Mouse (Mus musculus): ENCODE data around the gene Bcl2l11.
"Not testable (repeated sequence)": the region's sequence is repeated elsewhere in the genome, so short reads cannot be mapped to it uniquely, and the experiment has no call there.

Bcl2l11 gene

GRCm38 (mm10) chr2:128174604-128175342 is 48.9 kb downstream of the Bcl2l11 start:
- DNase-seq (ENCODE audit: low spot score), result no peak

- DNase-seq (ENCODE audit: low spot score), result no peak
Measured at GRCm38 (mm10) chr2:128175625-128176024, 49.8 kb downstream of the Bcl2l11 start.

- DNase-seq (ENCODE audit: low spot score), result no peak
Measured at GRCm38 (mm10) chr2:128176391-128177044, 50.7 kb downstream of the Bcl2l11 start.

- no peak for DNase-seq (ENCODE audit: low spot score)
Measured at GRCm38 (mm10) chr2:128177241-128177661, 51.4 kb downstream of the Bcl2l11 start.

- DNase-seq (ENCODE audit: low spot score), result no peak
Measured at GRCm38 (mm10) chr2:128179126-128179807, 53.4 kb downstream of the Bcl2l11 start.

GRCm38 (mm10) chr2:128179808-128180379 is 54.1 kb downstream of the Bcl2l11 start:
- no peak for DNase-seq (ENCODE audit: low spot score)

GRCm38 (mm10) chr2:128182181-128182580 is 56.3 kb downstream of the Bcl2l11 start:
- not testable (repeated sequence) for DNase-seq (ENCODE audit: low spot score)

GRCm38 (mm10) chr2:128182751-128183150 is 56.9 kb downstream of the Bcl2l11 start:
- no peak for DNase-seq (ENCODE audit: low spot score)

GRCm38 (mm10) chr2:128183762-128184161 is 57.9 kb downstream of the Bcl2l11 start:
- DNase-seq (ENCODE audit: low spot score), result no peak

GRCm38 (mm10) chr2:128185942-128186341 is 60.1 kb downstream of the Bcl2l11 start:
- DNase-seq (ENCODE audit: low spot score), result no peak

- DNase-seq (ENCODE audit: low spot score), result no peak
Measured at GRCm38 (mm10) chr2:128187277-128187676, 61.4 kb downstream of the Bcl2l11 start.

- no peak for DNase-seq (ENCODE audit: low spot score)
Measured at GRCm38 (mm10) chr2:128188461-128188860, 62.6 kb downstream of the Bcl2l11 start.

- DNase-seq (ENCODE audit: low spot score), result no peak
Measured at GRCm38 (mm10) chr2:128189691-128190090, 63.9 kb downstream of the Bcl2l11 start.

- DNase-seq (ENCODE audit: low spot score), result no peak
Measured at GRCm38 (mm10) chr2:128190196-128190595, 64.4 kb downstream of the Bcl2l11 start.

- DNase-seq (ENCODE audit: low spot score), result no peak
Measured at GRCm38 (mm10) chr2:128193411-128193810, 67.6 kb downstream of the Bcl2l11 start.

GRCm38 (mm10) chr2:128197379-128197778 is 71.5 kb downstream of the Bcl2l11 start:
- no peak for DNase-seq (ENCODE audit: low spot score)

- no peak for DNase-seq (ENCODE audit: low spot score)
Measured at GRCm38 (mm10) chr2:128203147-128203546, 77.3 kb downstream of the Bcl2l11 start.

- no peak for DNase-seq (ENCODE audit: low spot score)
Measured at GRCm38 (mm10) chr2:128203749-128204405, 78.0 kb downstream of the Bcl2l11 start.

- no peak for DNase-seq (ENCODE audit: low spot score)
Measured at GRCm38 (mm10) chr2:128208541-128208940, 82.7 kb downstream of the Bcl2l11 start.

GRCm38 (mm10) chr2:128209841-128210329 is 84.0 kb downstream of the Bcl2l11 start:
- DNase-seq (ENCODE audit: low spot score), result no peak

GRCm38 (mm10) chr2:128210376-128210775 is 84.5 kb downstream of the Bcl2l11 start:
- DNase-seq (ENCODE audit: low spot score), result no peak
